Mouse (Mus musculus) limb, embryonic 14.5 days (tissue): ENCODE measurements around the gene Ccdc87. TPM values are rescaled to one million over a fixed set of nuclear protein-coding genes. Genes with fewer than 3 reads are reported as not detected.

Experiments used
- ATAC-seq: fragments of 200-750 bp; cut with Nextera tagmentation; 2 replicates; pipeline ENCODE4 v1.8.0; 2017; ENCODE audit warnings: low read depth, moderate number of reproducible peaks, moderate TSS enrichment; ENCODE audit not compliant: low FRiP score
- DNase-seq: peaks from one replicate; pipeline ENCODE4 v3.0.0-alpha.2; 2015; ENCODE audit warnings: low spot score
- H3K27ac ChIP-seq: fragments of 300-500 bp; sonication (generic); replicated peaks from 2 replicates; pipeline ENCODE4 v1.5.1; 2014; ENCODE audit warnings: low read depth, mild to moderate bottlenecking, low read length, moderate library complexity, mixed read lengths
- H3K27me3 ChIP-seq: fragments of 300-500 bp; sonication (generic); 2 replicates; pipeline ENCODE4 v1.6.1; 2014; ENCODE audit warnings: low read length, mixed read lengths; ENCODE audit not compliant: control insufficient read depth, insufficient read depth
- H3K36me3 ChIP-seq: fragments of 300-500 bp; sonication (generic); 2 replicates; pipeline ENCODE4 v1.6.1; 2014; ENCODE audit warnings: mild to moderate bottlenecking, low read length, moderate library complexity, mixed read lengths; ENCODE audit not compliant: control insufficient read depth, insufficient read depth
- H3K4me1 ChIP-seq: fragments of 300-500 bp; sonication (generic); 2 replicates; pipeline ENCODE4 v1.6.1; 2014; ENCODE audit warnings: antibody characterized with exemption, low read length, mixed read lengths; ENCODE audit not compliant: control insufficient read depth, insufficient read depth
- H3K4me2 ChIP-seq: fragments of 300-500 bp; sonication (generic); replicated peaks from 2 replicates; pipeline ENCODE4 v1.6.1; 2014; ENCODE audit warnings: low read depth, mild to moderate bottlenecking, low read length, moderate library complexity; ENCODE audit not compliant: severe bottlenecking
- H3K4me3 ChIP-seq: fragments of 300-500 bp; sonication (generic); replicated peaks from 2 replicates; pipeline ENCODE4 v1.5.1; 2014; ENCODE audit warnings: low read length
- H3K9ac ChIP-seq: fragments of 300-500 bp; sonication (generic); 2 replicates; pipeline ENCODE4 v1.6.1; 2014; ENCODE audit warnings: mild to moderate bottlenecking, low read depth, low read length, moderate library complexity; ENCODE audit not compliant: severe bottlenecking
- H3K9me3 ChIP-seq: fragments of 300-500 bp; sonication (generic); 2 replicates; pipeline ENCODE4 v1.6.1; 2016; ENCODE audit warnings: low read length; ENCODE audit not compliant: control insufficient read depth
- POLR2A ChIP-seq: fragments of 200-500 bp; IDR thresholded peaks from 2 replicates; pipeline ENCODE4 v1.8.0; 2012; ENCODE audit warnings: inconsistent platforms, mild to moderate bottlenecking, moderate library complexity, borderline replicate concordance; ENCODE audit not compliant: insufficient read depth, insufficient read length; ENCODE audit errors: extremely low read depth
- WGBS: fragments of 180-500 bp; shearing (Covaris S2); extraction: QIAGEN DNeasy Blood & Tissue Kit; methylation state at CpG from one replicate; pipeline ENCODE4 v1.1.7; 2014; 5-methylcytosine and 5-hydroxymethylcytosine counted together
- polyA plus RNA-seq, 2 experiments: library from polyadenylated mRNA; depleted of rRNA in 1 of 2; stranded (reverse) in 1 of 2; unstranded in 1 of 2; fragments of >200 nt; fragmentation: Nextera tagmentation in 1 of 2; extraction: Ambion mirVana in 1 of 2; gene quantifications; 2 replicates each; pipeline versions ENCODE4 v1.2.1 to v1.2.3; 2012 to 2014

Ccdc87 gene
- polyA plus RNA-seq, 2 experiments = 0.05 to 0.26 TPM

GRCm38 (mm10) chr19:4891798-4892197, 52.6 kb downstream of the Ccdc87 start:
- peaks cover 12% of the 10 kb centered on the region; the same call in 1 of the 2 replicates for H3K36me3 ChIP-seq
- 81% methylated on average over 3 of the region's 3 CpGs for WGBS
- ATAC-seq (no peak), DNase-seq (no peak)
- H3K4me3 ChIP-seq = no peak overlapping the region
- no peak overlapping the region for H3K27ac ChIP-seq
- TF ChIP-seq POLR2A = no peak
- no peaks in the 10 kb centered on the region for H3K4me1 ChIP-seq
- H3K9ac ChIP-seq = no peak overlapping the region
- no peak overlapping the region for H3K4me2 ChIP-seq
- no peaks in the 10 kb centered on the region for H3K27me3 ChIP-seq
- H3K9me3 ChIP-seq = no peaks in the 10 kb centered on the region

Other genes with a start within 250 kb of the Ccdc87 start
- 49.0 and 75.9 TPM in 2 replicates for gene Lrfn4, start 223.7 kb upstream of the Ccdc87 start, polyA plus RNA-seq (2012; rRNA removed)
- 9.5 and 12.8 TPM in 2 replicates for gene Lrfn4, start 223.7 kb upstream of the Ccdc87 start, polyA plus RNA-seq (2014; fragmentation: Nextera tagmentation; extraction: Ambion mirVana)
- gene Rce1, start 213.7 kb upstream of the Ccdc87 start, polyA plus RNA-seq (2012; rRNA removed) = 90.2 and 145 TPM in 2 replicates
- 61.5 and 66.1 TPM in 2 replicates for gene Rce1, start 213.7 kb upstream of the Ccdc87 start, polyA plus RNA-seq (2014; fragmentation: Nextera tagmentation; extraction: Ambion mirVana)
- gene Gm960, start 140.7 kb upstream of the Ccdc87 start, polyA plus RNA-seq (2012; rRNA removed) = 1.4 and 1.9 TPM in 2 replicates
- gene Gm960, start 140.7 kb upstream of the Ccdc87 start, polyA plus RNA-seq (2014; fragmentation: Nextera tagmentation; extraction: Ambion mirVana) = 3.1 and 3.7 TPM in 2 replicates
- gene Sptbn2, start 128.2 kb upstream of the Ccdc87 start, polyA plus RNA-seq (2012; rRNA removed) = 1.9 and 2.5 TPM in 2 replicates
- 4.2 TPM in 2 replicates for gene Sptbn2, start 128.2 kb upstream of the Ccdc87 start, polyA plus RNA-seq (2014; fragmentation: Nextera tagmentation; extraction: Ambion mirVana)
- gene Rbm4b, start 82.9 kb upstream of the Ccdc87 start, polyA plus RNA-seq (2012; rRNA removed) = 36.9 and 38.1 TPM in 2 replicates
- gene Rbm4b, start 82.9 kb upstream of the Ccdc87 start, polyA plus RNA-seq (2014; fragmentation: Nextera tagmentation; extraction: Ambion mirVana) = 63.2 and 71.8 TPM in 2 replicates
- 107 and 111 TPM in 2 replicates for gene Rbm4, start 45.5 kb upstream of the Ccdc87 start, polyA plus RNA-seq (2012; rRNA removed)
- 78.9 and 82.6 TPM in 2 replicates for gene Rbm4, start 45.5 kb upstream of the Ccdc87 start, polyA plus RNA-seq (2014; fragmentation: Nextera tagmentation; extraction: Ambion mirVana)
- gene Gm21992, start 27.8 kb upstream of the Ccdc87 start, polyA plus RNA-seq (2012; rRNA removed) = 36.0 and 83.7 TPM in 2 replicates
- 15.5 and 22.0 TPM in 2 replicates for gene Gm21992, start 27.8 kb upstream of the Ccdc87 start, polyA plus RNA-seq (2014; fragmentation: Nextera tagmentation; extraction: Ambion mirVana)
- gene Rbm14, start 27.7 kb upstream of the Ccdc87 start, polyA plus RNA-seq (2012; rRNA removed) = 69.9 and 98.5 TPM in 2 replicates
- gene Rbm14, start 27.7 kb upstream of the Ccdc87 start, polyA plus RNA-seq (2014; fragmentation: Nextera tagmentation; extraction: Ambion mirVana) = 69.8 and 71.9 TPM in 2 replicates
- gene Ccs, start within 50 bp of the Ccdc87 start, polyA plus RNA-seq (2012; rRNA removed) = 57.2 and 65.9 TPM in 2 replicates
- 63.2 and 64.8 TPM in 2 replicates for gene Ccs, start within 50 bp of the Ccdc87 start, polyA plus RNA-seq (2014; fragmentation: Nextera tagmentation; extraction: Ambion mirVana)
- gene Ctsf, start 15.8 kb downstream of the Ccdc87 start, polyA plus RNA-seq (2012; rRNA removed) = 49.9 and 84.7 TPM in 2 replicates
- gene Ctsf, start 15.8 kb downstream of the Ccdc87 start, polyA plus RNA-seq (2014; fragmentation: Nextera tagmentation; extraction: Ambion mirVana) = 38.9 and 45.9 TPM in 2 replicates
- 8.3 and 8.7 TPM in 2 replicates for gene Actn3, start 38.5 kb downstream of the Ccdc87 start, polyA plus RNA-seq (2012; rRNA removed)
- gene Actn3, start 38.5 kb downstream of the Ccdc87 start, polyA plus RNA-seq (2014; fragmentation: Nextera tagmentation; extraction: Ambion mirVana) = 11.9 and 12.9 TPM in 2 replicates
- gene Zdhhc24, start 39.3 kb downstream of the Ccdc87 start, polyA plus RNA-seq (2012; rRNA removed) = 22.7 and 30.9 TPM in 2 replicates
- gene Zdhhc24, start 39.3 kb downstream of the Ccdc87 start, polyA plus RNA-seq (2014; fragmentation: Nextera tagmentation; extraction: Ambion mirVana) = 7.7 and 9.7 TPM in 2 replicates
- 7.6 and 8.1 TPM in 2 replicates for gene Bbs1, start 67.3 kb downstream of the Ccdc87 start, polyA plus RNA-seq (2012; rRNA removed)
- 3.8 and 4.9 TPM in 2 replicates for gene Bbs1, start 67.3 kb downstream of the Ccdc87 start, polyA plus RNA-seq (2014; fragmentation: Nextera tagmentation; extraction: Ambion mirVana)
- gene Dpp3, start 88.9 kb downstream of the Ccdc87 start, polyA plus RNA-seq (2012; rRNA removed) = 96.5 and 116 TPM in 2 replicates
- gene Dpp3, start 88.9 kb downstream of the Ccdc87 start, polyA plus RNA-seq (2014; fragmentation: Nextera tagmentation; extraction: Ambion mirVana) = 90.9 and 94.0 TPM in 2 replicates
- 2.7 and 5.1 TPM in 2 replicates for gene Peli3, start 103.8 kb downstream of the Ccdc87 start, polyA plus RNA-seq (2012; rRNA removed)
- 1.8 and 2.5 TPM in 2 replicates for gene Peli3, start 103.8 kb downstream of the Ccdc87 start, polyA plus RNA-seq (2014; fragmentation: Nextera tagmentation; extraction: Ambion mirVana)
- gene Mrpl11, start 122.8 kb downstream of the Ccdc87 start, polyA plus RNA-seq (2012; rRNA removed) = 59.5 and 74.3 TPM in 2 replicates
- 105 and 108 TPM in 2 replicates for gene Mrpl11, start 122.8 kb downstream of the Ccdc87 start, polyA plus RNA-seq (2014; fragmentation: Nextera tagmentation; extraction: Ambion mirVana)
- 0.50 and 0.60 TPM in 2 replicates for gene Npas4, start 150.9 kb downstream of the Ccdc87 start, polyA plus RNA-seq (2012; rRNA removed)
- not detected in 2 replicates for gene Npas4, start 150.9 kb downstream of the Ccdc87 start, polyA plus RNA-seq (2014; fragmentation: Nextera tagmentation; extraction: Ambion mirVana)
- 15.7 and 25.5 TPM in 2 replicates for gene Slc29a2, start 184.5 kb downstream of the Ccdc87 start, polyA plus RNA-seq (2012; rRNA removed)
- 3.7 and 5.0 TPM in 2 replicates for gene Slc29a2, start 184.5 kb downstream of the Ccdc87 start, polyA plus RNA-seq (2014; fragmentation: Nextera tagmentation; extraction: Ambion mirVana)
- gene B4gat1, start 199.5 kb downstream of the Ccdc87 start, polyA plus RNA-seq (2012; rRNA removed) = 31.3 and 46.6 TPM in 2 replicates
- 43.7 and 45.2 TPM in 2 replicates for gene B4gat1, start 199.5 kb downstream of the Ccdc87 start, polyA plus RNA-seq (2014; fragmentation: Nextera tagmentation; extraction: Ambion mirVana)
- 1.3 and 2.5 TPM in 2 replicates for gene AC124502.3, start 199.5 kb downstream of the Ccdc87 start, polyA plus RNA-seq (2012; rRNA removed)
- 0.84 and 1.7 TPM in 2 replicates for gene AC124502.3, start 199.5 kb downstream of the Ccdc87 start, polyA plus RNA-seq (2014; fragmentation: Nextera tagmentation; extraction: Ambion mirVana)
- 30.2 TPM in 2 replicates for gene Brms1, start 202.0 kb downstream of the Ccdc87 start, polyA plus RNA-seq (2012; rRNA removed)
- gene Brms1, start 202.0 kb downstream of the Ccdc87 start, polyA plus RNA-seq (2014; fragmentation: Nextera tagmentation; extraction: Ambion mirVana) = 38.1 and 38.9 TPM in 2 replicates
- 4.9 and 6.1 TPM in 2 replicates for gene Rin1, start 211.1 kb downstream of the Ccdc87 start, polyA plus RNA-seq (2012; rRNA removed)
- gene Rin1, start 211.1 kb downstream of the Ccdc87 start, polyA plus RNA-seq (2014; fragmentation: Nextera tagmentation; extraction: Ambion mirVana) = 2.5 and 2.6 TPM in 2 replicates
- 97.5 and 115 TPM in 2 replicates for gene Cd248, start 228.7 kb downstream of the Ccdc87 start, polyA plus RNA-seq (2012; rRNA removed)
- gene Cd248, start 228.7 kb downstream of the Ccdc87 start, polyA plus RNA-seq (2014; fragmentation: Nextera tagmentation; extraction: Ambion mirVana) = 123 and 127 TPM in 2 replicates
- gene Tmem151a, start 246.2 kb downstream of the Ccdc87 start, polyA plus RNA-seq (2012; rRNA removed) = 0.96 and 1.4 TPM in 2 replicates
- 1.8 and 2.1 TPM in 2 replicates for gene Tmem151a, start 246.2 kb downstream of the Ccdc87 start, polyA plus RNA-seq (2014; fragmentation: Nextera tagmentation; extraction: Ambion mirVana)
- 121 and 130 TPM in 2 replicates for gene Yif1a, start 249.2 kb downstream of the Ccdc87 start, polyA plus RNA-seq (2012; rRNA removed)
- 129 and 144 TPM in 2 replicates for gene Yif1a, start 249.2 kb downstream of the Ccdc87 start, polyA plus RNA-seq (2014; fragmentation: Nextera tagmentation; extraction: Ambion mirVana)